Mouse (Mus musculus): ENCODE measurements around the gene Med13l.

- TF ChIP-seq CTCF (IDR thresholded peaks at IDR 0.05; ENCODE audit: borderline replicate concordance, control insufficient read depth, extremely low read depth, insufficient read depth, low read length, poor library complexity) (no peak), POLR2A (IDR thresholded peaks at IDR 0.05; ENCODE audit: control insufficient read depth, extremely low read depth, insufficient read depth, low read length, poor library complexity) (no peak)
These were observed 10.0 kb upstream of the Med13l start for GRCm38 (mm10) chr5:118550493-118550892.
